Mouse (Mus musculus) ES-E14 (cell line): ENCODE measurements at regions not wholly inside any gene's neighbourhood (a gene's known extent, or its start where the extent isn't known, plus 50 kb on each side); places are given as distances from the start of the nearest gene placed in this dataset.

Source experiments
- MAFK ChIP-seq: IDR thresholded peaks from 2 replicates; pipeline ENCODE4 v1.6.1; 2014; ENCODE audit warnings: mild to moderate bottlenecking, low read depth, low read length, inconsistent platforms; ENCODE audit not compliant: insufficient read depth
- ZNF384 ChIP-seq: IDR thresholded peaks from 2 replicates; pipeline ENCODE4 v1.6.1; 2012; ENCODE audit warnings: low read depth, low read length, inconsistent platforms

- TF ChIP-seq ZNF384, result no peak; the same call in 1 of the 2 replicates
- no peak for TF ChIP-seq MAFK
Observed at GRCm38 (mm10) chr4:45612132-45612531, 79.9 kb upstream of the Shb start.
